Mouse (Mus musculus) CH12.LX (cell line): Measurements from ENCODE around the gene Alpk3. TPM values are rescaled to one million over a fixed set of nuclear protein-coding genes. Genes with fewer than 3 reads are reported as not detected.
A peak's percentile ranks its signal among the peaks of the same experiment; 100 is the strongest.

Experiments used
- DNase-seq: peaks from one replicate; pipeline ENCODE4 v3.0.0-alpha.2; 2013; ENCODE audit errors: extremely low read depth
- H3K27ac ChIP-seq: 2 replicates; pipeline ENCODE4 v1.5.1; 2012; ENCODE audit warnings: low read depth, mild to moderate bottlenecking, control low read depth, moderate library complexity; ENCODE audit not compliant: insufficient read depth
- H3K27me3 ChIP-seq: replicated peaks from 2 replicates; pipeline ENCODE3; 2012; ENCODE audit warnings: inconsistent platforms
- H3K36me3 ChIP-seq, 2 experiments: replicated peaks in 1 of 2; 2 replicates each; pipeline versions ENCODE3 to v1.6.1; 2012; ENCODE audit warnings: inconsistent platforms in 1 of 2, low read length in 1 of 2, mild to moderate bottlenecking in 1 of 2, mixed read lengths in 1 of 2, moderate library complexity in 1 of 2; ENCODE audit not compliant: control insufficient read depth in 1 of 2, insufficient read depth in 1 of 2
- H3K4me1 ChIP-seq, 2 experiments: 2 replicates each; pipeline ENCODE4 v1.6.1; 2012; ENCODE audit warnings: inconsistent platforms in 1 of 2, moderate library complexity in 1 of 2; ENCODE audit not compliant: insufficient read depth in 2 of 2, control insufficient read depth in 1 of 2
- H3K4me2 ChIP-seq: 2 replicates; pipeline ENCODE4 v1.6.1; 2012; ENCODE audit warnings: low read depth, mild to moderate bottlenecking, control low read depth; ENCODE audit not compliant: poor library complexity, insufficient read depth, severe bottlenecking
- H3K4me3 ChIP-seq, 3 experiments: fragments of 150-350 bp in 1 of 3; sonication (generic) in 1 of 3; replicated peaks in 1 of 3; 2 replicates each; pipeline versions ENCODE3 to v1.5.1; 2011 to 2012; ENCODE audit warnings: low read depth in 2 of 3, low read length in 2 of 3, mild to moderate bottlenecking in 2 of 3, moderate library complexity in 2 of 3, control low read depth in 1 of 3, improper control_type of control experiment in 1 of 3, inconsistent platforms in 1 of 3, mixed read lengths in 1 of 3; ENCODE audit not compliant: poor library complexity in 1 of 3
- H3K79me2 ChIP-seq: replicated peaks from 2 replicates; pipeline ENCODE4 v1.6.1; 2012; ENCODE audit warnings: mild to moderate bottlenecking, moderate library complexity; ENCODE audit not compliant: control insufficient read depth, poor library complexity, insufficient read depth, severe bottlenecking; ENCODE audit errors: extremely low read depth
- H3K9ac ChIP-seq: 2 replicates; pipeline ENCODE4 v1.6.1; 2012; ENCODE audit warnings: low read depth, mild to moderate bottlenecking, control low read depth, moderate library complexity; ENCODE audit not compliant: insufficient read depth
- H3K9me3 ChIP-seq: replicated peaks from 2 replicates; pipeline ENCODE3; 2012; ENCODE audit warnings: low read length, inconsistent platforms, mixed read lengths
- BHLHE40 ChIP-seq: IDR thresholded peaks from 2 replicates; pipeline ENCODE4 v1.6.1; 2011; ENCODE audit warnings: mild to moderate bottlenecking, low read depth, low read length, improper control_type of control experiment
- CHD1 ChIP-seq: IDR thresholded peaks from 2 replicates; pipeline ENCODE4 v1.6.1; 2012; ENCODE audit warnings: low read depth, low read length, improper control_type of control experiment, inconsistent platforms
- CHD2 ChIP-seq: IDR thresholded peaks from 2 replicates; pipeline ENCODE4 v1.6.1; 2011; ENCODE audit warnings: low read length, improper control_type of control experiment
- CTCF ChIP-seq, 2 experiments: IDR thresholded peaks in 1 of 2; conservative IDR thresholded peaks in 1 of 2; 2 replicates each; pipeline ENCODE4 v1.5.1; 2011 to 2012; ENCODE audit warnings: low read depth in 2 of 2, low read length in 2 of 2, improper control_type of control experiment in 1 of 2, inconsistent platforms in 1 of 2, mild to moderate bottlenecking in 1 of 2, moderate library complexity in 1 of 2
- E2F4 ChIP-seq: IDR thresholded peaks from 2 replicates; pipeline ENCODE4 v1.6.1; 2011; ENCODE audit warnings: low read depth, low read length, improper control_type of control experiment; ENCODE audit not compliant: insufficient replicate concordance
- EP300 ChIP-seq: IDR thresholded peaks from 2 replicates; pipeline ENCODE4 v1.6.1; 2011; ENCODE audit warnings: low read length, improper control_type of control experiment
- JUN ChIP-seq: IDR thresholded peaks from 2 replicates; pipeline ENCODE4 v1.6.1; 2011; ENCODE audit warnings: low read depth, mild to moderate bottlenecking, low read length, improper control_type of control experiment, moderate library complexity; ENCODE audit not compliant: insufficient read depth
- JUND ChIP-seq: conservative IDR thresholded peaks from 2 replicates; pipeline ENCODE4 v1.6.1; 2011; ENCODE audit warnings: low read depth, low read length, improper control_type of control experiment
- KAT2A ChIP-seq: IDR thresholded peaks from 2 replicates; pipeline ENCODE4 v1.6.1; 2012; ENCODE audit warnings: low read length, improper control_type of control experiment, inconsistent platforms; ENCODE audit not compliant: insufficient replicate concordance
- NRF1 ChIP-seq: IDR thresholded peaks from 2 replicates; pipeline ENCODE4 v1.6.1; 2014; ENCODE audit warnings: low read depth, mild to moderate bottlenecking, inconsistent platforms, low read length, improper control_type of control experiment, moderate library complexity
- POLR2AphosphoS2 ChIP-seq: IDR thresholded peaks from 2 replicates; pipeline ENCODE4 v1.6.1; 2011; ENCODE audit warnings: low read depth, low read length, improper control_type of control experiment
- RCOR1 ChIP-seq: conservative IDR thresholded peaks from 2 replicates; pipeline ENCODE4 v1.6.1; 2012; ENCODE audit warnings: low read depth, mild to moderate bottlenecking, inconsistent platforms, low read length, improper control_type of control experiment
- ZNF384 ChIP-seq: IDR thresholded peaks from 2 replicates; pipeline ENCODE4 v1.6.1; 2012; ENCODE audit warnings: low read depth, low read length, improper control_type of control experiment, inconsistent platforms
- dilution Hi-C: fragments of 300-500 bp; cut with MboI; formaldehyde crosslinking; loops from 2 replicates; pipeline ENCODE4 v1.14.3; 2020; ENCODE audit warnings: low sequenced_read_pairs; ENCODE audit not compliant: extremely low pct_unique_long_range_greater_than_20kb, extremely low pct_ligation_motif_present
- in situ Hi-C: fragments of 300-500 bp; cut with MboI; formaldehyde crosslinking; loops from 3 replicates; pipeline ENCODE4 v1.14.3; 2019; ENCODE audit warnings: low sequenced_read_pairs, low pct_ligation_motif_present, low pct_unique_long_range_greater_than_20kb, mixed read lengths
- polyA plus RNA-seq: library from polyadenylated mRNA; unstranded; fragments of >175 nt; gene quantifications from 2 replicates; pipeline ENCODE4 v1.2.1, GENCODE M21; 2012; ENCODE audit warnings: low read depth; ENCODE audit not compliant: insufficient read length
- total RNA-seq, 2 experiments: library from RNA; depleted of rRNA; stranded (reverse); fragments of 300-350 nt in 1 of 2; fragments of >200 nt in 1 of 2; gene quantifications; 2 replicates each; pipeline ENCODE4 v1.2.3; 2012 to 2014

Alpk3 gene
- total and polyA plus RNA-seq, 3 experiments = 0.13 to 1.1 (median 0.64) TPM

- TF ChIP-seq ZNF384 (no peak), RCOR1 (no peak), NRF1 (no peak), E2F4 (no peak)
- dilution Hi-C loops = no loop called here
- DNase-seq = no peak
- Histone ChIP-seq H3K9me3 (no peaks in the 10 kb centered on the region), H3K4me2 (no peak overlapping the region), H3K27ac (no peak overlapping the region), H3K9ac (no peak overlapping the region), H3K4me1 (peaks cover under 1 to 15% of the 10 kb centered on the region in 2 experiments; a peak in 2 of 4 replicates), H3K79me2 (no peaks in the 10 kb centered on the region), H3K27me3 (no peaks in the 10 kb centered on the region), H3K36me3 (no peaks in the 10 kb centered on the region), H3K4me3 (no peak overlapping the region)
- in situ Hi-C loops = no loop called here
These were observed 74.5 kb downstream of the Alpk3 start for GRCm38 (mm10) chr7:81131864-81132263.

- Histone ChIP-seq H3K9me3 (no peaks in the 10 kb centered on the region), H3K9ac (no peak overlapping the region), H3K79me2 (no peaks in the 10 kb centered on the region), H3K4me3 (no peak overlapping the region), H3K36me3 (no peaks in the 10 kb centered on the region), H3K4me2 (no peak overlapping the region), H3K4me1 (peaks cover 2 to 19% of the 10 kb centered on the region in 2 experiments; a peak in 3 of 4 replicates), H3K27ac (no peak overlapping the region), H3K27me3 (no peaks in the 10 kb centered on the region)
- TF ChIP-seq JUN = no peak
- no peak for TF ChIP-seq POLR2AphosphoS2
- no peak for TF ChIP-seq CHD1
- no peak for TF ChIP-seq CTCF (conservative IDR thresholded peaks at IDR 0.05 in 1 of 2, IDR thresholded peaks at IDR 0.05 in 1 of 2; ENCODE audit: low read depth in 2 of 2, low read length in 2 of 2)
- TF ChIP-seq NRF1 = no peak
- no peak for TF ChIP-seq EP300
- TF ChIP-seq CHD2 = no peak
- no peak for DNase-seq
- in situ Hi-C loops = no loop called here
- dilution Hi-C loops = no loop called here
These were observed 75.5 kb downstream of the Alpk3 start for GRCm38 (mm10) chr7:81132851-81133279.

- no peak for DNase-seq
- H3K27ac ChIP-seq = no peak overlapping the region
- H3K79me2 ChIP-seq = no peaks in the 10 kb centered on the region
- no peak overlapping the region for H3K9ac ChIP-seq
- no peaks in the 10 kb centered on the region for H3K36me3 ChIP-seq
- no peak overlapping the region for H3K4me3 ChIP-seq
- no peaks in the 10 kb centered on the region for H3K9me3 ChIP-seq
- peaks cover 2 to 19% of the 10 kb centered on the region in 2 experiments; a peak in 3 of 4 replicates for H3K4me1 ChIP-seq
- H3K27me3 ChIP-seq = no peaks in the 10 kb centered on the region
- TF ChIP-seq BHLHE40 (0 out of 2 replicates have a peak, but pooled peaks have one; percentile 12), JUND (no peak), KAT2A (no peak)
- dilution Hi-C loops (no loop called here), in situ Hi-C loops (no loop called here)
- H3K4me2 ChIP-seq = no peak overlapping the region
These were observed 76.0 kb downstream of the Alpk3 start for GRCm38 (mm10) chr7:81133416-81133815.
